Mouse (Mus musculus) erythroblast, embryonic 14.5 days (primary cell): ENCODE measurements around the gene Gm17018.

ENCODE experiments used
- GATA1 ChIP-seq: IDR thresholded peaks from 2 replicates; pipeline ENCODE4 v1.6.1; 2012; ENCODE audit warnings: low read length, inconsistent platforms, mixed read lengths
- TAL1 ChIP-seq: IDR thresholded peaks from 3 replicates; pipeline ENCODE4 v1.6.1; 2012; ENCODE audit warnings: low read length, inconsistent platforms, mixed read lengths

- TF ChIP-seq GATA1 (no peak), TAL1 (no peak)
Measured at GRCm38 (mm10) chr19:45629219-45629618, 68.8 kb downstream of the Gm17018 start.
